Mouse (Mus musculus) heart, adult 9 months (tissue): ENCODE measurements at regions not wholly inside any gene's neighbourhood (a gene's known extent, or its start where the extent isn't known, plus 50 kb on each side); places are given as distances from the start of the nearest gene placed in this dataset.
"Not testable (repeated sequence)": the region's sequence is repeated elsewhere in the genome, so short reads cannot be mapped to it uniquely, and the experiment has no call there.

Experiments
- DNase-seq, 2 experiments: peaks; one replicate each; pipeline ENCODE4 v3.0.0; 2022; ENCODE audit warnings: low spot score in 2 of 2

GRCm38 (mm10) chr6:112564119-112564518, 74.4 kb upstream of the Oxtr start:
- not testable (repeated sequence) for DNase-seq

DNA sequence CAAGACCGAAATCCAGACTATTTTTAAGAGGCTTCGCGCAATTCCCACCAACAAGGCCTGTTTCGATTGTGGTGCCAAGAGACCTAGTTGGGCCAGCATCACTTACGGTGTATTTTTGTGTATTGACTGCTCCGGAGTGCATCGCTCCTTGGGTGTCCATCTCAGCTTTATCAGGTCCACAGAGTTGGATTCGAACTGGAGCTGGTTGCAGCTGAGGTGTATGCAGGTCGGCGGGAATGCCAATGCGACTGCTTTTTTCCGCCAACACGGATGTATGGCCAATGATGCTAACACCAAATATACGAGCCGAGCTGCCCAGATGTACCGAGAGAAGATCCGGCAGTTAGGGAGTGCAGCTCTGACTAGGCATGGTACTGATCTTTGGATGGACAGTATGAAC, 73.9 kb upstream of the Oxtr start:
- DNase-seq, result not testable (repeated sequence)

GRCm38 (mm10) chr6:112562039-112562438, 72.3 kb upstream of the Oxtr start:
- no peak for DNase-seq

GRCm38 (mm10) chr6:112561568-112561967, 71.8 kb upstream of the Oxtr start:
- DNase-seq, result no peak

- no peak for DNase-seq
These were observed 69.8 kb upstream of the Oxtr start for GRCm38 (mm10) chr6:112559549-112559948.

GRCm38 (mm10) chr6:112557516-112557915, 67.8 kb upstream of the Oxtr start:
- no peak for DNase-seq

DNA sequence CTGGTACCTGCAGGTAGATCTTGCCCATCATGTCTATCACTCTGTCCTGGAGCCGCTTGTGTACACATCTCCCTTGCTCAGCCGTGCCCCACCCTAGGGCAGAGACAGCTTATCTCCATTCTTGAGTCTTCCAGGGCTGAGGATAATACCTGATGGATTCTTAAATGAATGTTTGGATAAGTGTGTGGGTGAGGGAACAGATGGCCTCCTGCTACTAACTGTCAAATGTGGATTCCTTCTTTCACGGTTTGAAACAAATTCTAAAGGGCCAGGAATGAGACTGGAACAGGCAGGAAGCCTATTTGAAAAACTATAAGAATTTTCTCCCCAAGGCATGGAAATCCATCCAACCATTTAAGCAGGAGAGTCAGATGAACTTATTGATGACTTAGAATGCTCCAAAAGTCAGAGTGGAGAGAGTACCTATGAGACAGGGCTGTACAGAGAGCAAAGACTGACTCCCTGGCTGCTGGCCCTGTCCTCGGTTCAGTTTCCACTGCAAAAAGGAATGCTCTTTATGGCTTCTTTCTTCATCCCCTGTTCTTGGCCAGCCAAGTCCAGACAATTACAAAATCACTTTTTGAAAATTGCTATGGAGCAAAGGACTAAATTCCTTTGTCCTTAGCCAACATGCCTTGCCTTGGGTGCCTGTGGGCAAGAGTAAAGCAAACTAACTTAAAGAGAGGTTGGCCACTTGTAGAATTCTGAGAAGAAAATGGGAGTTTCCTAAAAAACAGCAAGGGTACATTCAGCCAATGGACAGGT, 66.8 kb upstream of the Oxtr start:
- DNase-seq, result no peak

DNA sequence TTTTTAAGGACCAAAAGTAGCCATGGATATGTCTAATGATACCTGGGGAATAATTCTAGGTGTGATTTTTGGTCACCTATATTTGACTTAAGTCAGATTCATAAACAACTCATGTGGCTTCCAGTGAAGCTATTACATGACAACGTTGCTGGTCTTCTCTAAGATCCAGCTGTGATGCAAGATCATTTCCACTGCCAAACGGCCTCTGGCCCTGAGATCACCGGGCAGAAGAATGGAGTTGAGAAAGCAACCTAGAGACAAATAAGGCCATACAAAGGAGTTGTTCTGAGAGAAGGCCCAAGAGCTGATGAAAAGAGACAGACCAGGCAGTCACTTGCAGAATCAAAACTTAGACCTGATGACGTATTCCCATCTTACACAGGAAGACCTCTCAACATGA, 64.3 kb upstream of the Oxtr start:
- DNase-seq, result peak in 1 of 2 experiments; percentile 15

DNA sequence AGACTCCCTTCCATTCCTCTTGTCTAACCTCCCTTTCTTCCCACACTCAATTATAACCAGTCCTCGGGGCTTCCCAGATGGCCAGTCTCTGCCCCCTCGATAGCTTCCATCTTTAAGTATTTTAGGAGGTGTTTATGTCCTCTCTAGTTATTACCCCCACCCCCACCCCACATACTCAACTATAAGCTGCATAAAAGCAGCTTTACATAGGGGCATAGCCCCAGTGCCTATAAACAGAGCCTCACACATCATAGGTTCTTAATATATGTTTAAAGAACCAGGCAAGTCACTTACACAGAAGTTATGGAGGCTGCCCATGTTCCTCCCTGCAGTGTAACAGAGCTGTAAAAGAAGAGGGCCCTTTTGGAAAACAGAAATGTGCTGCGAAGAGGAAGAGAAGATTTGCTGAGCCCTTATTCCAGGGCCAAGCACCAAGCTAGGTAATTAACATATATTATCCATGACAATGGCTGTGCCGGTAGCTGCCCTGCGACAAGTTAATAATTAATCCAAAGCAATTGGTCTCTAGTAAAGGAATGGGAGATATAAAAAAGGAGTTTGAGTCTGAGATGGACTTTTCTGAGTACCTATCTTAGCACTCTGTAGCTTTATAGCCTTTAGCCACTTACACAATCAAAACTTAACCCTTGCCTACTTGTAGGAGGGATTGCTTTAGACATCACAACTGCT, 63.6 kb upstream of the Oxtr start:
- no peak for DNase-seq

DNA sequence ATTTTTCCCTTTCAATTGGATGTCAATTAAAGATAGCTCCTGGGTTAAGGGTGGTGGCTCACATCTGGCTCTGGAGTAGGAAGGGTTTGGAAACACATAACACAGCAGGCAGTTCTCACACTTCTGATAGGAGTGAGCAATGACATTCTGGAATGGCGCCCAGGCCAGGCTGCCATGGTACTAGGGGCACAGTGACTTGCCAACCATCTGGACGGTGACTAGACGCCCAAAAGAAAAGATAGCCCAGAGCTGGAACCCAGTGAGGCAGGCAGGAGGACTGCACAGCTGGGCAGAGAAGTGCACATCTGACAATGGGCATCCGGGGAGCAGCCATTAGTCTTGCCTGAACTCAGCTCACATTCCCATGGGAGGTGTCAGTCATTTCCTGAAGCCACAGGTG, 62.8 kb upstream of the Oxtr start:
- DNase-seq, result peak; percentile 27 to 43

- no peak for DNase-seq
These were observed 61.6 kb upstream of the Oxtr start for GRCm38 (mm10) chr6:112551298-112551697.

GRCm38 (mm10) chr6:112547251-112547650, 57.5 kb upstream of the Oxtr start:
- DNase-seq, result no peak

- DNase-seq, result no peak
These were observed 56.3 kb upstream of the Oxtr start for GRCm38 (mm10) chr6:112546033-112546432.

DNA sequence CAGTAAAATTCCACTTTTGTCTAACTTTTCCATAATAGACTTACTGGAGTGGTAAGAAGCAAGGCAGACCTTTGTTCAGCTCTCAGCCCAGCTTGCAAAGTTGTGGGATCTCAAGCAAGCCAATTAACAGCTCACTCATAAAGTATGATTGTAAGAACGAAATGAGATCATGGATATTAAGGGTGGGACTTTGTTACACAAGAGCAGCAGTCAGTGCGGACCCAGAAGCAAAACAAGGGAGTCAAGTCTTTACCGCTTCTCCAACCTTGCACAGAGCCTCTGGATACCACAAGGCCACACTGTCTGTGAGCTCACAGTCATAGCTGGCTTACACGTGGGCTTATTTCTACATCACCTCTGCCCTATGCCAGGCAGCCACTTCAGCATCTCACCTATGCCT, 54.6 kb upstream of the Oxtr start:
- DNase-seq, result peak; percentile 19

DNA sequence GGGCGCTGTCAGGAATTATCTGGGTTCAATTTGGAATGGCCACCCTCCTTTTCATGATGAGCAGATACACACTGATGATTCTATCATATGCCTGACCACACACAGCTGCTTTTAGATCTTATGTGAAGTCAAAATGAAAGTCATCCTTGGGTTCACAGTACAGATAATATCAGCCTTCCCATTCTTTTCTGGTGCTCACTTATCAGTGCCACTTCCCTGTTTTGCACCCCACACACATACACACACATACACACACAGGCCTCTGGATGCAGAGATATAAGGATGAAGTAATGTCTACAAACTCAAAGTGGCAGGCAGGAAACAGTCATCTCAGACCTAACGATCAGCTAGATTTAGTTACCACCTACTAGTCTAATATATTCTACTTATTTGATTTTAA, 52.9 kb upstream of the Oxtr start:
- no peak for DNase-seq
